Mouse (Mus musculus) lung, postnatal 0 days (tissue): ENCODE measurements around the gene Smtnl2.

ENCODE experiments used
- CTCF ChIP-seq: IDR thresholded peaks from 2 replicates; pipeline ENCODE4 v1.5.1; 2016; ENCODE audit warnings: antibody characterized with exemption, mild to moderate bottlenecking
- EP300 ChIP-seq: IDR thresholded peaks from 2 replicates; pipeline ENCODE4 v1.6.1; 2016; ENCODE audit warnings: antibody characterized with exemption, mild to moderate bottlenecking, control low read depth

GRCm38 (mm10) chr11:72436756-72437650, 25.5 kb upstream of the Smtnl2 start:
- no peak for TF ChIP-seq EP300
- no peak for TF ChIP-seq CTCF
